Mouse (Mus musculus): ENCODE results near the gene Stat3. TPM values are rescaled to one million over a fixed set of nuclear protein-coding genes. Genes with fewer than 3 reads are reported as not detected.

The Stat3 gene
- polyA plus RNA-seq, 1 experiment from 2014 or later = 55.1 TPM

- no peak for DNase-seq (ENCODE audit: low spot score)
- H3K27me3 ChIP-seq (ENCODE audit: control insufficient read depth, insufficient read depth, low read length) = no peaks in the 10 kb centered on the region
- 65% methylated on average over 7 of the region's 7 CpGs for WGBS
- H3K27ac ChIP-seq (replicated peaks) = no peak overlapping the region
- ATAC-seq (ENCODE audit: low FRiP score, low TSS enrichment) = peak; percentile 77
- peaks cover 32% of the 10 kb centered on the region for H3K36me3 ChIP-seq (ENCODE audit: control insufficient read depth, insufficient read depth, low read length)
- TF ChIP-seq CTCF (IDR thresholded peaks at IDR 0.05; ENCODE audit: low read depth) (no peak), EP300 (optimal IDR thresholded peaks at IDR 0.05) (no peak)
- no peak overlapping the region for H3K9ac ChIP-seq (ENCODE audit: low read length)
- H3K4me1 ChIP-seq (replicated peaks; ENCODE audit: control insufficient read depth, insufficient read depth) = no peaks in the 10 kb centered on the region
- H3K4me3 ChIP-seq (ENCODE audit: low read depth, low read length) = no peak overlapping the region
- H3K4me2 ChIP-seq (replicated peaks; ENCODE audit: low read depth) = no peak overlapping the region
- no peaks in the 10 kb centered on the region for H3K9me3 ChIP-seq (ENCODE audit: control insufficient read depth, low read length)
These were observed 41.8 kb downstream of the Stat3 start for GRCm38 (mm10) chr11:100897294-100898231.

- Histone ChIP-seq H3K4me1 (replicated peaks; ENCODE audit: control insufficient read depth, insufficient read depth) (no peaks in the 10 kb centered on the region), H3K36me3 (ENCODE audit: control insufficient read depth, insufficient read depth, low read length) (peaks cover 26% of the 10 kb centered on the region), H3K27me3 (ENCODE audit: control insufficient read depth, insufficient read depth, low read length) (no peaks in the 10 kb centered on the region), H3K9ac (ENCODE audit: low read length) (no peak overlapping the region), H3K9me3 (ENCODE audit: control insufficient read depth, low read length) (no peaks in the 10 kb centered on the region), H3K4me3 (ENCODE audit: low read depth, low read length) (no peak overlapping the region), H3K27ac (replicated peaks) (no peak overlapping the region), H3K4me2 (replicated peaks; ENCODE audit: low read depth) (no peak overlapping the region)
- DNase-seq (ENCODE audit: low spot score) = no peak
- ATAC-seq (ENCODE audit: low FRiP score, low TSS enrichment) = no peak
- TF ChIP-seq EP300 (optimal IDR thresholded peaks at IDR 0.05) (no peak), CTCF (IDR thresholded peaks at IDR 0.05; ENCODE audit: low read depth) (no peak)
- WGBS = 71% methylated on average over 10 of the region's 10 CpGs
These were observed 43.3 kb downstream of the Stat3 start for GRCm38 (mm10) chr11:100896078-100896477.

DNA sequence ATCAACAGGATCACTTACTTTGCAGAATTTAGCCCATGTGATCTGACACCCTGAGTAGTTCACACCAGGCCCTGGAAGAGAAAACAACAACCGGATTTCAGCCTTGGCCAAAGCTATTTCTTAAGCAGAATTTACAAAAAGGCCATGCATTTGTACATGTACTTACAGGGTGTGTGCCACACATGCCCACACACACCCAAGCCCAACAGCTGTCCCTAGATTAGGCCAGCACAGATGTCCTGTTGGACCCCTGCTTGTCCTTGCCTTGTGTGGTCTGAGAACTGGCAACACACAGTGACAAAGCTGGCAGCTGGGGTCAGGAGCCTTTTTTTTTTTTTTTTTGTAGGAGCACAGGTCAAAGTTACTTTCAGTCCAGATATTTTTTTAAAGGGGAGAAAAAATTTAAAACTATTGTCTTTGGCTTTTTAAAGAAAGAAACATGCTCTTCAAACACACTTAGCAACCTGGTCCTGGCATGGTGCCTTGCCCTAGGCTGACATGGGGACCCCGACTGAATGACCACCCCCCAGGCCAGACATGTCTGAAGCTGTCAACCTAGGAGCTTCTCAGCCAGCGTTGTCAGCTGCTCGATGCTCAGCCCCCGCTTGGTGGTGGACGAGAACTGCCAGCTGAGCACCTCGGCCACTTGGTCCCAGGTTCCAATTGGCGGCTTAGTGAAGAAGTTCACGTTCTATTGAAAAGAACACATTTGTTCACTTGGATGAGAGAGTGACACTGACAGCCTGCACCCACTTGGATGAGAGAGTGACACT, 45.0 kb downstream of the Stat3 start:
- H3K27ac ChIP-seq (replicated peaks) = 0 out of 2 replicates have a peak overlapping the region, but pooled peaks have one; percentile 36
- DNase-seq (ENCODE audit: low spot score) (no peak), ATAC-seq (ENCODE audit: low FRiP score, low TSS enrichment) (no peak)
- no peaks in the 10 kb centered on the region for H3K27me3 ChIP-seq (ENCODE audit: control insufficient read depth, insufficient read depth, low read length)
- peaks cover 31% of the 10 kb centered on the region for H3K36me3 ChIP-seq (ENCODE audit: control insufficient read depth, insufficient read depth, low read length)
- 76% methylated on average over 9 of the region's 9 CpGs for whole genome bisulfite sequencing
- TF ChIP-seq EP300 (optimal IDR thresholded peaks at IDR 0.05) (no peak), CTCF (IDR thresholded peaks at IDR 0.05; ENCODE audit: low read depth) (no peak)
- H3K4me2 ChIP-seq (replicated peaks; ENCODE audit: low read depth) = no peak overlapping the region
- H3K9ac ChIP-seq (ENCODE audit: low read length) = no peak overlapping the region
- H3K4me1 ChIP-seq (replicated peaks; ENCODE audit: control insufficient read depth, insufficient read depth) = no peaks in the 10 kb centered on the region
- H3K9me3 ChIP-seq (ENCODE audit: control insufficient read depth, low read length) = no peaks in the 10 kb centered on the region
- H3K4me3 ChIP-seq (ENCODE audit: low read depth, low read length) = no peak overlapping the region

DNA sequence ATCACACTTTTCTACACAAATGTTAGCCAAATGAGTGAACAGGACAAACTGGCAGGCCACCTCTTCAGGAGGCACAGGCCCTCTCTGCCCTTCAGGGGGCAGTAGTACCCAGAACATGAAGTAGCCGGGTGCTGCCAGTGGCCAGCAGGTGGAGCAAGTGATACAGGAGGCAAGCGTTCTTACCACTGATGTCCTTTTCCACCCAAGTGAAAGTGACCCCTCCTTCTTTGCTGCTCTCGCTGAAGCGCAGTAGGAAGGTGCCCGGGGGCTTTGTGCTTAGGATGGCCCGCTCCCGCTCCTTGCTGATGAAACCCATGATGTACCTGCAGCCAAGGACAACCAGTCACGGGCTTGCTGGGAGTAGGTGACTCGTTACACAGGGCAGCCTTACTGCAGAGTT, 45.9 kb downstream of the Stat3 start:
- 17% methylated on average over 9 of the region's 9 CpGs for WGBS
- peak; percentile 94 for DNase-seq (ENCODE audit: low spot score)
- TF ChIP-seq CTCF (IDR thresholded peaks at IDR 0.05; ENCODE audit: low read depth) = peak; percentile 100
- TF ChIP-seq EP300 (optimal IDR thresholded peaks at IDR 0.05) = no peak
- H3K4me1 ChIP-seq (replicated peaks; ENCODE audit: control insufficient read depth, insufficient read depth) = no peaks in the 10 kb centered on the region
- no peak overlapping the region for H3K27ac ChIP-seq (replicated peaks)
- H3K4me2 ChIP-seq (replicated peaks; ENCODE audit: low read depth) = no peak overlapping the region
- H3K27me3 ChIP-seq (ENCODE audit: control insufficient read depth, insufficient read depth, low read length) = no peaks in the 10 kb centered on the region
- no peak overlapping the region for H3K4me3 ChIP-seq (ENCODE audit: low read depth, low read length)
- ATAC-seq (ENCODE audit: low FRiP score, low TSS enrichment) = peak; percentile 82
- H3K9me3 ChIP-seq (ENCODE audit: control insufficient read depth, low read length) = no peaks in the 10 kb centered on the region
- H3K9ac ChIP-seq (ENCODE audit: low read length) = no peak overlapping the region
- peaks cover 27% of the 10 kb centered on the region for H3K36me3 ChIP-seq (ENCODE audit: control insufficient read depth, insufficient read depth, low read length)

DNA sequence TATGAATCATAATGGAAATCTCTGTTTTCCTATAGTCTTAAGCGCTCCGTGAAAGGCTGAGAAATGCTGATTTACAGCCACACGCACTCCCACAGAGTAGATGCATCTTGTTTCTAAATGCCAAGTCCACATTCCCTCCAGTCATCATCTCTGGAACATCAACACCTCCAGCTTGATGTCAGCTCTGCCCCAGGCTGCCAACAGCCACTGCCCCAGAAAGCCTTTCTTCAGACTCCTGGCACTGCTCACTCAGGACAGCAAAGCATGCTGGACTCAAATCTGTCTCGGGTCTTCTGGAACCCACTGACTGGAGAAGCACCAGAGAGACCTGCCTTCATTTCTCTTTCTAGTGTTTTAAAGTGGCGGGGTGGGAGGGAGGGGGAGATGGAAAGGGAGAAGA, 46.9 kb downstream of the Stat3 start:
- H3K36me3 ChIP-seq (ENCODE audit: control insufficient read depth, insufficient read depth, low read length) = peaks cover 27% of the 10 kb centered on the region
- WGBS = 82% methylated on average over 4 of the region's 5 CpGs
- no peak for ATAC-seq (ENCODE audit: low FRiP score, low TSS enrichment)

More for the DNA sequence above, 46.9 kb downstream of the Stat3 start:
- Histone ChIP-seq H3K9me3 (ENCODE audit: control insufficient read depth, low read length) (no peaks in the 10 kb centered on the region), H3K4me2 (replicated peaks; ENCODE audit: low read depth) (no peak overlapping the region), H3K27ac (replicated peaks) (no peak overlapping the region), H3K27me3 (ENCODE audit: control insufficient read depth, insufficient read depth, low read length) (no peaks in the 10 kb centered on the region), H3K9ac (ENCODE audit: low read length) (no peak overlapping the region), H3K4me3 (ENCODE audit: low read depth, low read length) (no peak overlapping the region), H3K4me1 (replicated peaks; ENCODE audit: control insufficient read depth, insufficient read depth) (no peaks in the 10 kb centered on the region)
- no peak for TF ChIP-seq CTCF (IDR thresholded peaks at IDR 0.05; ENCODE audit: low read depth)
- no peak for TF ChIP-seq EP300 (optimal IDR thresholded peaks at IDR 0.05)
- DNase-seq (ENCODE audit: low spot score) = no peak
